20 mouse cellular contexts compared by ENCODE assay signal in the genomic region with DNA sequence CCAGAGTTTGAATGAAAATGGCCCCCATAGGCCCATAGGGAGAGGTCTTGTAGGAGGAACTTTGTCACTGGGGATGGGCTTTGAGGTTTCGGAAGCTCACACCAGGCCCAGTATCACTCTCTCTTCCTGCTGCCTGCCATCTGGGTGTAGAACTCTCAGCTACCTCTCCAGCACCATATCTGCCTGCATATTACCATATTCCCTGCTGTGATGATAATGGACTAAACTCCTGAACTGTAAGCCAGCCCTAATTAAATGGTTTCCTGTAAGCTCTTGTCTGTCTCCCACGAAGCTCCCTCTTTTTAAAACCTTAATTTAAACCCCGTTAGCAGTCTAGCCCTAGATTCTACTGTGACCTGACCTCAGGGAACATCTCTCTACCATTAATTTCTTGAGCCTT.
DNase-seq lines count a peak whose midpoint lies in the region; ATAC-seq and TF ChIP-seq lines count a peak whose summit lies in the region.
"Had no signal": no experiment of that assay in that cellular context is flagged by ENCODE, and none has a peak within 500 bp of the region (broad histone marks: within the 10 kb centered on the region; RNA-seq: fewer than 3 reads in every experiment).

No protein-coding gene starts in this region.

- intact Hi-C loops in heart, postnatal 10 days (cut with DNase I): no loop called here

- H3K4me1 ChIP-seq in heart, embryonic 13.5 days: peaks cover 38% of the 10 kb centered on the region
- H3K4me1 ChIP-seq in limb, embryonic 12.5 days (replicated peaks): peaks cover 97% of the 10 kb centered on the region
- 0 out of 2 replicates have a peak, but pooled peaks cover 2% of the 10 kb centered on the region for H3K4me1 ChIP-seq in liver, embryonic 11.5 days (replicated peaks; ENCODE audit: control insufficient read depth, insufficient read depth, low read length)
- H3K4me1 ChIP-seq: liver, embryonic 12.5 days had no signal

- H3K9ac ChIP-seq in heart, embryonic 13.5 days: no peak overlapping the region
- H3K9ac ChIP-seq in limb, embryonic 12.5 days (replicated peaks): no peak overlapping the region
- no peak overlapping the region for H3K9ac ChIP-seq in liver, embryonic 11.5 days (ENCODE audit: low read depth, low read length)
- H3K9ac ChIP-seq: hindbrain, embryonic 13.5 days; kidney, embryonic 15.5 days; liver, embryonic 12.5 days had no signal

- 0 out of 2 replicates have a peak, but pooled peaks cover 3% of the 10 kb centered on the region for H3K27me3 ChIP-seq in heart, embryonic 13.5 days (replicated peaks)
- no peaks in the 10 kb centered on the region for H3K27me3 ChIP-seq in limb, embryonic 12.5 days
- H3K27me3 ChIP-seq in liver, embryonic 11.5 days (replicated peaks; ENCODE audit: control insufficient read depth, insufficient read depth, low read length): no peaks in the 10 kb centered on the region
- H3K27me3 ChIP-seq: liver, embryonic 12.5 days had no signal

- TF ChIP-seq POLR2A in brain, embryonic 14.5 days (IDR thresholded peaks at IDR 0.05; ENCODE audit: borderline replicate concordance, extremely low read depth, insufficient read depth, insufficient read length, poor library complexity, severe bottlenecking): no peak

- 0 out of 2 replicates have a peak overlapping the region, but pooled peaks have one; percentile 55 for H3K27ac ChIP-seq in heart, embryonic 13.5 days (replicated peaks)
- H3K27ac ChIP-seq in limb, embryonic 12.5 days: peak overlapping the region; percentile 80
- no peak overlapping the region for H3K27ac ChIP-seq in liver, embryonic 11.5 days (ENCODE audit: low read depth, low read length)
- H3K27ac ChIP-seq: gastrocnemius, adult 2 months; heart, embryonic 10.5 days; kidney, embryonic 15.5 days; liver, embryonic 12.5 days had no signal

- 67% methylated on average over 3 of the region's 3 CpGs for WGBS in heart, embryonic 13.5 days
- WGBS in limb, embryonic 12.5 days: 28% methylated on average over 3 of the region's 3 CpGs
- 57% methylated on average over 3 of the region's 3 CpGs for WGBS in liver, embryonic 11.5 days

- no peak overlapping the region for H3K4me2 ChIP-seq in heart, embryonic 13.5 days
- H3K4me2 ChIP-seq in limb, embryonic 12.5 days: no peak overlapping the region
- H3K4me2 ChIP-seq in liver, embryonic 11.5 days: no peak overlapping the region
- H3K4me2 ChIP-seq: hindbrain, embryonic 13.5 days; kidney, embryonic 15.5 days; liver, embryonic 12.5 days had no signal

- H3K36me3 ChIP-seq in heart, embryonic 13.5 days: no peaks in the 10 kb centered on the region
- H3K36me3 ChIP-seq in limb, embryonic 12.5 days: peaks cover 3% of the 10 kb centered on the region; the same call in 1 of the 2 replicates
- no peaks in the 10 kb centered on the region for H3K36me3 ChIP-seq in liver, embryonic 11.5 days (ENCODE audit: control insufficient read depth, insufficient read depth, low read length)
- H3K36me3 ChIP-seq: heart, embryonic 10.5 days; hindbrain, embryonic 13.5 days; kidney, embryonic 15.5 days; liver, embryonic 12.5 days had no signal

- H3K4me3 ChIP-seq in heart, embryonic 13.5 days: no peak overlapping the region
- no peak overlapping the region for H3K4me3 ChIP-seq in limb, embryonic 12.5 days (replicated peaks)
- H3K4me3 ChIP-seq in liver, embryonic 11.5 days (ENCODE audit: low read depth, low read length): no peak overlapping the region
- H3K4me3 ChIP-seq: gastrocnemius, adult 2 months; heart, embryonic 10.5 days; hindbrain, embryonic 13.5 days; kidney, embryonic 15.5 days; liver, embryonic 12.5 days had no signal

- no peaks in the 10 kb centered on the region for H3K9me3 ChIP-seq in heart, embryonic 13.5 days
- no peaks in the 10 kb centered on the region for H3K9me3 ChIP-seq in limb, embryonic 12.5 days
- no peaks in the 10 kb centered on the region for H3K9me3 ChIP-seq in liver, embryonic 11.5 days (ENCODE audit: control insufficient read depth, low read length)
- H3K9me3 ChIP-seq: heart, embryonic 10.5 days; hindbrain, embryonic 13.5 days; kidney, embryonic 15.5 days; liver, embryonic 12.5 days had no signal

- no peak for ATAC-seq in heart, embryonic 13.5 days (ENCODE audit: extremely low read depth, insufficient number of reproducible peaks, low FRiP score, low TSS enrichment)
- no peak for ATAC-seq in limb, embryonic 12.5 days (ENCODE audit: insufficient number of reproducible peaks, insufficient read depth, low FRiP score, low TSS enrichment, low read depth)
- no peak for ATAC-seq in liver, embryonic 11.5 days (replicated peaks; ENCODE audit: low FRiP score)
- ATAC-seq: intestine, postnatal 0 days; liver, embryonic 12.5 days had no signal

- no peak for DNase-seq in heart, postnatal 10 days
- DNase-seq in ES-CJ7 (ENCODE audit: low read depth, low spot score): peak; percentile 65
- peak; percentile 62 for DNase-seq in brain, embryonic 14.5 days (ENCODE audit: low read depth)
- DNase-seq in liver, embryonic 11.5 days (ENCODE audit: low spot score): no peak
- DNase-seq in cerebellum, adult 18-20 months: no peak
- DNase-seq: adrenal gland, postnatal 10 days; B cell, adult 2 months; gastrocnemius, adult 2 months; heart, postnatal 14 days; kidney, postnatal 4 days; lung, adult 2 months; right cerebral cortex, postnatal 14 days; thymus, postnatal 36 days had no signal

- TF ChIP-seq CTCF in brain, embryonic 14.5 days (IDR thresholded peaks at IDR 0.05; ENCODE audit: borderline replicate concordance, extremely low read depth, insufficient read depth, insufficient read length): no peak

Comparison
In these comparisons a context has a peak if more than half of its experiments do, and no peak if none do; other contexts are left out.
1. DNase-seq: peak in ES-CJ7 (single experiment) and brain, embryonic 14.5 days (single experiment); none in heart, postnatal 10 days (0 of 2), liver, embryonic 11.5 days (single experiment) and cerebellum, adult 18-20 months (0 of 2).